Mouse (Mus musculus) CH12F3 (cell line): ENCODE measurements around the gene Slc46a1.

Experiments used
- in situ Hi-C: fragments of 300-500 bp; cut with MboI; formaldehyde crosslinking; loops from 2 replicates; pipeline ENCODE4 v1.14.3; 2020; ENCODE audit warnings: low sequenced_read_pairs

The Slc46a1 gene

GRCm38 (mm10) chr11:78500623-78501202 lies 35.2 kb downstream of the Slc46a1 start:
- in situ Hi-C loops: no loop called here

- in situ Hi-C loops: no loop called here
Measured at GRCm38 (mm10) chr11:78501529-78501928, 36.0 kb downstream of the Slc46a1 start.

- in situ Hi-C loops: no loop called here
Measured at GRCm38 (mm10) chr11:78502909-78503650, 37.6 kb downstream of the Slc46a1 start, which contains the start of gene Sebox. Gene Sebox, plus strand, starts transcription at chr11:78503447.

- in situ Hi-C loops: no loop called here
Measured at GRCm38 (mm10) chr11:78505430-78505829, 39.9 kb downstream of the Slc46a1 start.

DNA sequence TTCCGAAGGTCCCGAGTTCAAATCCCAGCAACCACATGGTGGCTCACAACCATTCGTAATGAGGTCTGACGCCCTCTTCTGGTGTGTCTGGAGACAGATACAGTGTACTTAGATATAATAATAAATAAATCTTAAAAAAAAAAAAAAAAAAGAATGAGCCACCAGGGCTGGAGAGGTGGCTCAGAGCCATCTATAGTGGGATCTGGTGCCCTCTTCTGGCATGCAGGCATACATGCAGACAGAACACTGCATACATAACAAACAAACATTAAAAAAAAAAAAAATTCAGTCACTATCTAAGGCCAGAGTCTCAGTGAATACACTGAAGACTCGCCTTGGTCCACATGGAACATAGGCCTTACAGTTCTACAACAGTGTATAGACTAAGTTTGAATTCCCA lies 43.7 kb downstream of the Slc46a1 start:
- in situ Hi-C loops: no loop called here

GRCm38 (mm10) chr11:78512025-78512957 lies 46.8 kb downstream of the Slc46a1 start, which contains the start of the genes Tmem199 and Poldip2:
Gene Tmem199, minus strand, starts transcription at chr11:78512172.
Gene Poldip2, plus strand, starts transcription at chr11:78512193.
- in situ Hi-C loops: no loop called here

DNA sequence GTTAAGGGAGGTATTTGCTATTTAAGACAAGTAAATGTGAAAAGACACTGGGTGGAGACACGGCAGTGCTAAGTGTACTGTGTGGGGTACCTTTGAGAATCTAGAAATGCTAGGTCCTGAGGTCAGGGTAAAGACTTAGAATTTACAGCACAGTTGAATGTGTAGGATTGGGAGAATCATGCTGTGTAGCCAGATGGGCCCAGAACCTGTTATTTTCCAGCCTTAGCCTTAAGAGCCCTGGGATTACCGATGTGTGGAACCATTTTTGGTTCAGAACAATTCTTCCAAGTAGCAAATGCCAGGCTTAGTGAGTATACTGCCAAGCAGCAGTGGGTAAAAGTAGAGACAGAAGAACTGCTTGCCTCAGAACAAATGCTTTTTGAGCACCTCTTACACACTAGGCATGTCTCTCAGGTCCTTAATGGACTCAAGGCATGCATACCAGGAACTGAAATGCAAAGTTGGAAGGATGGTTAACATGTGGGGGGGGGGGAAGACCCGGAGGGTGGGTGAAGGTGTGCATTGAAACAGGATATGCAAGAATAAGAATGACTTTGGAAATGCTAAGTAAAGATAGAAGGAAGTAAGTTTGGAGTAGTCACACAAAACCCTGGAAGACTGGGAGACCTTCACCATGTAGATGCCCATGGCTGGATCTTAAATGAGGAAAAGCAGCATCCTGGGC lies 47.8 kb downstream of the Slc46a1 start:
- in situ Hi-C loops: no loop called here

GRCm38 (mm10) chr11:78515549-78516325 lies 50.2 kb downstream of the Slc46a1 start:
- in situ Hi-C loops: no loop called here

- in situ Hi-C loops: no loop called here
Measured at GRCm38 (mm10) chr11:78518931-78519330, 53.4 kb downstream of the Slc46a1 start.
